Mouse (Mus musculus): ENCODE measurements around the gene Diaph2. TPM values are rescaled to one million over a fixed set of nuclear protein-coding genes. Genes with fewer than 3 reads are reported as not detected.

Gene Diaph2
- total RNA-seq, 2 experiments from 2014 or later: 26.6 to 27.4 TPM

DNA sequence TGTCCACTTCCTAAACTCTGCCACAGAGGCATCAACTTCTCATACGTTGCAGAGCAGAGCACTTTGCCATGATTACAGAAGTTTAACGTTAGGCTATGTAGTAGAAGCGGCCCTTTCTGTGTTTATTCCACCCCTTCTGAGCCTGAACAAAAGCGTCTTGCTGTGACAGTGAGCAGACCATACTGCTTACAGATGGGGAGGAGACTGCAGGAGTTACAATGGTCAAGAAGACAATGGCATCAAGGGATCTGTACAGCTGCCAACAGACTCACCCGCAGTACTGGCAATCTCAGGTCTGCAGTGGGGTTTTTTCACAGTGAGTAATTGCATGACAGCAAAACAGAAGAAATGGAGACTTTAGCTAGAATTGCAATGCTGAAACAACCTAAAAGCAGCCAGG, 756.1 kb downstream of the Diaph2 start:
- TF ChIP-seq CTCF (IDR thresholded peaks at IDR 0.05): no peak
- Histone ChIP-seq H3K4me3 (no peak overlapping the region), H3K27ac (no peak overlapping the region)
- DNase-seq (ENCODE audit: extremely low spot score in 1 of 2, low spot score in 2 of 2): no peak
- intact Hi-C loops (cut with DNase I): no loop called here

Measured in left cerebral cortex, adult 2 months (tissue).